Mouse (Mus musculus) testis, adult 2 months (tissue): ENCODE data around the gene Ctnnd2.

Source experiments
- CTCF ChIP-seq: fragments of 200-500 bp; IDR thresholded peaks from 2 replicates; pipeline ENCODE4 v1.5.1; 2012; ENCODE audit warnings: low read depth, mild to moderate bottlenecking, inconsistent platforms, low read length, moderate library complexity; ENCODE audit not compliant: control insufficient read depth, insufficient read depth, insufficient replicate concordance
- POLR2A ChIP-seq: fragments of 200-500 bp; IDR thresholded peaks from 2 replicates; pipeline ENCODE4 v1.6.1; 2012; ENCODE audit warnings: low read depth, mild to moderate bottlenecking, inconsistent platforms, low read length, moderate library complexity; ENCODE audit not compliant: control insufficient read depth

DNA sequence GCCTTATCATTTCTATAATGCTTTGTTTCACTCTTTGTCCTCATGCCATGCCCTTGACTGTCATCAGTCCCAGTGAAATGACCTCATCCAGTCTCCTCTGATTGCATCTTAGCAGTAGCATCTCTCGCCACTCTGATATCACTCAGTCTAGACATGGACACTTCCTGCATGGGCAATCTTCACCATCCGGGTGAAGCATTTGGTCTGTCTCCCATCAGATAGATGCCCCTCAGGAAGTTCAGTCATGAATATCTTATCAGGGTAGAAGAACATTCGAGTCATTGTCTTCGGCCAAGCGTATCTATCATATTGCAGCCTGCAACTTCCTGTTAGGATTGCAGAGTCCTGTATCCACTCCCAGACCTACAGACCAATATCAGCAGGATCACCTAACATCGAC lies 523.5 kb downstream of the Ctnnd2 start:
- TF ChIP-seq POLR2A, result no peak
- TF ChIP-seq CTCF, result no peak
